Mouse (Mus musculus): ENCODE measurements around the gene Cenpx.

DNA sequence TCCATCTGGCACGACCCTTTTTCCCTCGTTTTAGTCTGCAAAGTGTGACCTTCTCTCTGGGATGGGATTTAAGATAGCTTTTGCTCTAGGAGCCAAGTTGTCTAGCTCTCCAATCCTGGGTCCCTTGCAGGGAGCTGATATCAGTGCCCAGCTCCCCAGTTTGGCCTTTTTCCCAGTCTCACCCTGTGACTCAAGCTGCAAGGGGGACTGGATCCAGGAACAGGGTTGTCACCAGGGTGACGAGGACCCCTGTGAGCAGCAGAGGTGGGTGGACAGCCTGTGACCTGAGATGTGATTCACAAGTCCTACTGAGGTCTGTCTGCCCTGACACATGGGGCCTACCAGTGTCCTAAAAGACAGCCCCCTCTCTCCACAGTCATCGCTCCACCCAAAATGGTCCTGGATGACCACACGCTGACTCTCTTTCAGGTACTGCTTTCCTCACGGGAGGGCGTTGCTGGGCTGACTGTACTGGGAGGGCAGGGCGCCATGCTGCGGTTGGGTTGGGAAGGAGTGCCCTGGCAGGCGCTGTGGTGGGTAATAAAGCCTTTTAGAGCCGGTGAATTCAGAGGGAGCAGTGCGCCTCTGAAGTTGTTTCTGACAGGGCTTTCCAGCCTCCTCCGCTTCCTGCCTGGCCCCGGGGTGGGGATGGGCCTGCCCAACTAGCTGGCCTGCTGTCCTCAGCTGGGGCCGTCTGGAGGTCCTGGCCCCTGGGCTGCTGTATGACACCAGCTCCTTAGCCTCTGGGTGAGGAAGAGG lies 9.7 kb downstream of the Cenpx start:
- TF ChIP-seq CTCF (IDR thresholded peaks at IDR 0.05; ENCODE audit: low read depth, low read length) (no peak), POLR2A (IDR thresholded peaks at IDR 0.05; ENCODE audit: borderline replicate concordance, low read depth, low read length) (no peak)

Measured in bone marrow macrophage, adult 2 months (primary cell).